Mouse (Mus musculus): ENCODE measurements around the gene Prnp. TPM values are rescaled to one million over a fixed set of nuclear protein-coding genes. Genes with fewer than 3 reads are reported as not detected.

The Prnp gene
- polyA plus RNA-seq, 1 experiment, result 207 TPM

GRCm38 (mm10) chr2:131883136-131883535 is 26.6 kb upstream of the Prnp start:
- TF ChIP-seq CTCF (IDR thresholded peaks at IDR 0.05; ENCODE audit: borderline replicate concordance, insufficient read depth, low read length), result no peak
- TF ChIP-seq POLR2A (IDR thresholded peaks at IDR 0.05; ENCODE audit: low read depth, low read length), result no peak
- Histone ChIP-seq H3K4me3 (ENCODE audit: insufficient read depth, low read length) (no peak overlapping the region), H3K4me1 (ENCODE audit: control insufficient read depth, insufficient read depth, low read length) (no peaks in the 10 kb centered on the region; the same call in none of the 2 replicates), H3K27ac (ENCODE audit: insufficient read depth, low read length) (no peak overlapping the region)

DNA sequence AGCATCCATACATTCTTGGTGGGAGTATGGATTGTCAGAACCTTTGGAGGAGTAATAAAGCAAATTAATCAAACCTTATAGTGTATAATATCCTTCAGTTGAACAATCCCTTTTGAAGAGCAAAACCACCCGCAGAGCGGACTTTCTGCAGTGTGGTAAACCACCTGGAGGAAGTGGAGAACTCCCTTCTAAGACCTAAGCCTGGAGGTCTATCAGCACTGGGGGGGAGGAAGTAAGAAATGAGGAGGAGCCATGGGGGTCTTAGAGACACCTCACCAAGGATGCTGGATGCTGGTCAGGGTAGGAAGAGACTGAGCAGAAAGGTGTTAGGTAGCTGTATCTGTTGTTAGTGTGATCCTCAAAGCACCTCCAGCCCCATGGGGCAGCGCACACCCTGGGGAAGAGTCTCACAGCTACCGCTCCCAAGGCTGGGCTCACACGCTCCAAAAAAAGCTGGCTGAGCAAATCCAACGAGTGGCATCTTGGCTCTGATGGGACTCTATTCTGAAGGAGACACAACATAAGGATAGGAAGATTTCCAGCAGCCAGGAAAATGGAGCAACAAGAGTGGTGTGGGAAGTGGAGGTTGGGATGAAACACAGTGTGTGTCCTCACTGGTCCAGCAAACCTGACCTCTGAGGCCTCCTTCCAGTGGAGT is 23.1 kb upstream of the Prnp start:
- no peak overlapping the region for H3K4me3 ChIP-seq (ENCODE audit: insufficient read depth, low read length)
- TF ChIP-seq CTCF (IDR thresholded peaks at IDR 0.05; ENCODE audit: borderline replicate concordance, insufficient read depth, low read length), result no peak
- TF ChIP-seq POLR2A (IDR thresholded peaks at IDR 0.05; ENCODE audit: low read depth, low read length), result no peak
- no peak overlapping the region for H3K27ac ChIP-seq (ENCODE audit: insufficient read depth, low read length)
- peaks cover 4% of the 10 kb centered on the region for H3K4me1 ChIP-seq (ENCODE audit: control insufficient read depth, insufficient read depth, low read length)

GRCm38 (mm10) chr2:131888233-131888632 is 21.5 kb upstream of the Prnp start:
- no peak overlapping the region for H3K4me3 ChIP-seq (ENCODE audit: insufficient read depth, low read length)
- H3K4me1 ChIP-seq (ENCODE audit: control insufficient read depth, insufficient read depth, low read length), result peaks cover 4% of the 10 kb centered on the region
- no peak overlapping the region for H3K27ac ChIP-seq (ENCODE audit: insufficient read depth, low read length)
- no peak for TF ChIP-seq CTCF (IDR thresholded peaks at IDR 0.05; ENCODE audit: borderline replicate concordance, insufficient read depth, low read length)
- no peak for TF ChIP-seq POLR2A (IDR thresholded peaks at IDR 0.05; ENCODE audit: low read depth, low read length)

DNA sequence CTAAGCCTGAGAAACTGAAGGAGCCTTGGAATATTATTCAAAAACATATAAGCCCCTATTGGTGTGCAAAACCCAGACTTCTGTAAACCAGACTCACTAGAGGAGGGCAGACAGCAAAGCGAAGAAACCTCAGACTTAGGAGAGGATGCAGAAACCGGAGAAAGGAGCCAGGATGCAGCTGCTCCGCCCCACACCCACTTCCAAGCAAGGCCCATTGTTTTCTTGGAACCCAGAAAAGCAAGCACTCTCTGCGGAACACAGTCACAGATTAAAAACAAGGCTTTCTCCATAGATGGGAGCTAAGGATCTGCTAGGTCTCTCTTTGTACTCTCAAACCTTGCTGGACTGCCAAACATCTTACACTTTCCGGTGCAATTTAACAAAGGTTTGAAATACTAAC is 17.2 kb upstream of the Prnp start:
- H3K27ac ChIP-seq (ENCODE audit: insufficient read depth, low read length), result no peak overlapping the region
- peaks cover 4% of the 10 kb centered on the region for H3K4me1 ChIP-seq (ENCODE audit: control insufficient read depth, insufficient read depth, low read length)
- TF ChIP-seq CTCF (IDR thresholded peaks at IDR 0.05; ENCODE audit: borderline replicate concordance, insufficient read depth, low read length) (no peak), POLR2A (IDR thresholded peaks at IDR 0.05; ENCODE audit: low read depth, low read length) (no peak)
- H3K4me3 ChIP-seq (ENCODE audit: insufficient read depth, low read length), result no peak overlapping the region

DNA sequence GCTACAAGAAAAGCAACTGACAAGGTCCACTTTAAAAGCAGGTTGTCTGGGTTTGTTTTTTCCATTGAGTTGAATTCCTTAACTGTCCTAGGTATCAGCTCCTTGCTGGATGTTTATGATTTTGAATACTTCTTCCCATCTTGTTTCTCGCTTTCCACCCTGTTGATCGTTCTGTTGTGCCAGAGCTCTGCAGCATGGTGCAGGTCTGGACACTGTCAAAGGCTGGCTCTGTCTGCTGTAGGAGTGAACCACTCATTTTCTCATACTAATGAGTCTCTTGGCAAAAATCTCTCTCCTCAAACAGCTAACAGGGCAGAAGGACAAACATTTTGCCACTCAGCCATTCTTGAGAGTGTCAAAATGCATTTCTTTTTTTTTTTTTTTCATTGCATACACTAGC is 14.6 kb upstream of the Prnp start:
- TF ChIP-seq POLR2A (IDR thresholded peaks at IDR 0.05; ENCODE audit: low read depth, low read length) (no peak), CTCF (IDR thresholded peaks at IDR 0.05; ENCODE audit: borderline replicate concordance, insufficient read depth, low read length) (no peak)
- Histone ChIP-seq H3K27ac (ENCODE audit: insufficient read depth, low read length) (no peak overlapping the region), H3K4me1 (ENCODE audit: control insufficient read depth, insufficient read depth, low read length) (no peaks in the 10 kb centered on the region), H3K4me3 (ENCODE audit: insufficient read depth, low read length) (no peak overlapping the region)

DNA sequence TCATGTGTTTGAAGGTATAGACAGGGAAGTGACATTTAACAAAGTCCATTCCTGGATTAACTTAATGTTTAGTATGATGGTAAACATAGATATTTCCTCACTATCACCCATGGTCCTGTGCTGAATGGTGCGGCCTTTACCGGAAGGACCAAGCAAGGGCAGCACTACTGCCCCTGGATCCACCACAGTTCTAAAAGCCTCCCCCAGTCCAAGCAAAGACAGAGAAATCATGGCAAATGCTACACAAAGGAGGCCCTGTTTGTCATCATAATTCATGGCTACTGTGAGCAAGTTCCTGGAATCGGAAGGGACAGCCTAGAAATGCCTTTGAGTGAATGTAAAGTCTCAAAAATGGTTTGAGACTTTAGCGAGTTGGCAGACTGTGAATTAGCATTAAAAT is 13.7 kb upstream of the Prnp start:
- TF ChIP-seq POLR2A (IDR thresholded peaks at IDR 0.05; ENCODE audit: low read depth, low read length) (no peak), CTCF (IDR thresholded peaks at IDR 0.05; ENCODE audit: borderline replicate concordance, insufficient read depth, low read length) (no peak)
- H3K4me1 ChIP-seq (ENCODE audit: control insufficient read depth, insufficient read depth, low read length), result no peaks in the 10 kb centered on the region
- H3K4me3 ChIP-seq (ENCODE audit: insufficient read depth, low read length), result no peak overlapping the region
- no peak overlapping the region for H3K27ac ChIP-seq (ENCODE audit: insufficient read depth, low read length)

DNA sequence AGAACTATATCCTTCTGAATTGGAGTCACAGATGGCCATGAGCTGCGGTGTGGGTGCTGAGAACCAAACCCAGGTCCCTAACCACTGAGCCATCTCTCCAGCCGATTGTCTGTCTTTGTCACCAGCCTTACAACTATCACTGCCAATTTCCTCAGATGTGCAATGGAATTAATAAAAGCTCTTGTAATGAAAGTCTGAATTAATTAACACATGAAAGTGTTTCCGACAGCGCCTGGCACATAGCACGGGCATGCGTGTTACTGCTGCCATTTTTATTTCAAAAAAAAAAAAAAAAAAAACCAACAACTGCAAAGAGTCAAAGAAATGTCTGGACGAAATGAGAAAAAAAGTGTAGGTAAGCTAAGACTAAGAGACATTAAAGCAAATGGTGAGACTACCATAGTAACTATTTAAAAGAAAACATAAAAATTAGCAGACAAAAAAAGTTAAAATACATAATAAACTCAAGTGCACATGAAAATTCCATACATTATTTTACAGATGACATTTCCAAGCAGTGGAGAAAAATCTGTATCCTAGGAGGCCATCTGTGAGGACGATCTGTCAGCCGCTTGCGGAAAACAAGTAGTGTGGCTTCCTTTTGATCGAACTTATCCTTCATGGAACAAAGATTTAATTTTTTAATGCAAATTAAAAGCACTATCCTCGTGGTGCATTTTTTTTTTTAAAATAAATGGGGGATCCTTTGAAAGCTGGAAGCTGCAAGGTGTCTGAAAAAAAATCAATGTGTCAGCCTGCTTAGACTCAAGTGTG is 12.2 kb upstream of the Prnp start:
- H3K27ac ChIP-seq (ENCODE audit: insufficient read depth, low read length), result no peak overlapping the region
- peaks cover 3% of the 10 kb centered on the region; the same call in 1 of the 2 replicates for H3K4me1 ChIP-seq (ENCODE audit: control insufficient read depth, insufficient read depth, low read length)
- no peak for TF ChIP-seq CTCF (IDR thresholded peaks at IDR 0.05; ENCODE audit: borderline replicate concordance, insufficient read depth, low read length)
- TF ChIP-seq POLR2A (IDR thresholded peaks at IDR 0.05; ENCODE audit: low read depth, low read length), result no peak
- no peak overlapping the region for H3K4me3 ChIP-seq (ENCODE audit: insufficient read depth, low read length)

- Histone ChIP-seq H3K4me1 (ENCODE audit: control insufficient read depth, insufficient read depth, low read length) (peaks cover 7% of the 10 kb centered on the region), H3K27ac (ENCODE audit: insufficient read depth, low read length) (peak overlapping the region; percentile 82), H3K4me3 (ENCODE audit: insufficient read depth, low read length) (no peak overlapping the region)
- TF ChIP-seq POLR2A (IDR thresholded peaks at IDR 0.05; ENCODE audit: low read depth, low read length) (no peak), CTCF (IDR thresholded peaks at IDR 0.05; ENCODE audit: borderline replicate concordance, insufficient read depth, low read length) (no peak)
Measured at GRCm38 (mm10) chr2:131902423-131902822, 7.3 kb upstream of the Prnp start.

DNA sequence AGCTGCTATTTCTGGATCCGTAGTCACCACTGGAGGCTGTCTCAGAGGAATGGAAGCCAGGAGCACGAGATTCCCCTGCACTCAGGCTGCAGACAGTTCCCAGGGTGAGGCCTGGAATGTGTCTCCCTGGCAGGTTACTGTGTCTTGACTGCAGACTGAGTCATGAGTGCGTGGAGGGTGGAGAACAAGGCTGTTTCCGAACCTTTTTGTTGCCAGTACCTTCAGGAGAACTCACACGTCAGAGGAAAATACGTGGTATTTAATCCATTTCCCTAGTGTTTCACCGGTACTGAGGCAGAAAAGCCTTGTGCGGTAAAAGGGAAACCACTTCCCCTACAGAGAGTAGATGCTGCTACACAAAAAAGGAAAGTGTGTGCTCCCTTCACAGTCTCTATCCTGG is 6.9 kb upstream of the Prnp start:
- Histone ChIP-seq H3K27ac (ENCODE audit: insufficient read depth, low read length) (peak overlapping the region; percentile 82), H3K4me1 (ENCODE audit: control insufficient read depth, insufficient read depth, low read length) (peaks cover 7% of the 10 kb centered on the region), H3K4me3 (ENCODE audit: insufficient read depth, low read length) (no peak overlapping the region)
- TF ChIP-seq POLR2A (IDR thresholded peaks at IDR 0.05; ENCODE audit: low read depth, low read length) (peak; percentile 51; the same call in 1 of the 2 replicates), CTCF (IDR thresholded peaks at IDR 0.05; ENCODE audit: borderline replicate concordance, insufficient read depth, low read length) (no peak)

DNA sequence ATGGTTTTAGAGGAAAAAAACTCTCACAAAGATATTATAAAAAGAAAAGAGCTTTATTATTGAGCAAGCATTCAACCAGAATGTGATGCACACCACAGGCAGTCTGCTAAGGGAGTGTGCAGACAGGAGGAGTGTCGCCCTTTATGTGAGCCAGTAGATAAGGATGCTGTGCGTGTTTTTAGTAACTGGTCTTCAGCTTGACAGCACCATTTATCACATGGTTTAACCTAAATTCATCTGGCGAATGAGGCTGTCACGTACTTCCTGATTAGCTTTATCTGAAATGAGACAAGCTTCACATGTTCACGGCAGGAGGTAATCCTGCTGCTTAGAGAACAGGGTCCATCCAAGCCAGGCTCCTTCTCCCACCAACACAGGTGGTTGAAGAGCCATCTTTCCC is 4.7 kb upstream of the Prnp start:
- Histone ChIP-seq H3K4me1 (ENCODE audit: control insufficient read depth, insufficient read depth, low read length) (peaks cover 7% of the 10 kb centered on the region), H3K27ac (ENCODE audit: insufficient read depth, low read length) (no peak overlapping the region), H3K4me3 (ENCODE audit: insufficient read depth, low read length) (no peak overlapping the region)
- TF ChIP-seq CTCF (IDR thresholded peaks at IDR 0.05; ENCODE audit: borderline replicate concordance, insufficient read depth, low read length) (no peak), POLR2A (IDR thresholded peaks at IDR 0.05; ENCODE audit: low read depth, low read length) (no peak)

Measured in embryonic fibroblast, embryonic 13.5 days (primary cell).